Mouse (Mus musculus) WW6 (cell line): Measurements from ENCODE around the gene Tulp1.

Source experiments
- DNase-seq: peaks from one replicate; pipeline ENCODE4 v3.0.0-alpha.2; 2013; ENCODE audit warnings: low read depth, low spot score

Tulp1 gene

DNA sequence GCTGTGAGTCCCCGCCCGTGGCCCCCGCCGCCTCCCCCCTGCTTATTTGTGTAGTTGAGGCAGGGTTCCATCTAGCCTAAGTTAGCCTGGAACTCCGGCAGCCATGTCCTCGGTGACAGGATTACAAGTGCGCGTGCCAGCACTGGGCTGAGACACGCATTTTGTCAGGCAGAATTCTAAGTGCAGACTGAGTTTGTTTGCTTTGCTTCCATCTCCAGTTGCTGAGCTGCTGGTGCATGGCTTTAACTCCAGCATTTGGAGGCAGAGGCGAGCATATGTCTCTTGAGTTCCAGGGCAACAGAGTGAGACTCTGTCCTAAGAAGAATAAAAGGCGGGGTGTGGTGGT is 51.2 kb downstream of the Tulp1 start:
- DNase-seq = no peak

DNA sequence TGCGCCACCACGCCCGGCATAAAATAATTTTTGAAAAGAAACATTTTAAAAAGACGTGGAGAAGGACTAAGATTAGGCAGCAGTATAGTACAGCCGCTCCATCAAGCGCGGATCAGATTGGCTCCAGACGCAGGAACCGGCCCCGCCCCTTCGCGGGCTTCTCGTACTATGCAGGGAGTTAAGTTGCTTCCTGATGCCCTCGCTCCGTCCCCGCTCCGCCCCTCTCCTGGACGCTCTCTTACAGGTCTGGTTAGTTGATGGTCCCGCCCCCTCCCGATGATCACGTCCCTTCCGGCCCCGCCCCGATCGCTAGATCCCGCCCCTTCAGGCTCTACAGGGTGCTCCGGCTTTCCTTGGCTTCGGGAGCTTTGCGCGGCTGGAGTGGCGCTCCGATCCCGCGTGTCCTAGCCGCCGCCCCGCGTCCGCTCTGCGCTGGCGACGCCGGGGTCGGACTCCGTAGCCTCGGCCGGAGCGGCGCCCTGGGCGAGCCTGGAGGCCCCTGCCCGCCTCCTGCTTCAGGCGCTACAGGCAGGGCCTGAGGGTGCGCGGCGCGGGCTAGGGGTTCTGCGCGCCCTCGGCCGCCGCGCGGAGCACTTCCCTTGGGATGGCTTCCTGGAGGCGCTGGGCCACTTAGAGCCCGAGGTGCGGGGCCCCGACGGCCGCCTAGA is 51.7 kb downstream of the Tulp1 start, which contains the start of gene Fance:
TSS of gene Fance (plus strand) at position 308 of the 668 bp plus-strand sequence.
- peak; percentile 97 for DNase-seq

DNA sequence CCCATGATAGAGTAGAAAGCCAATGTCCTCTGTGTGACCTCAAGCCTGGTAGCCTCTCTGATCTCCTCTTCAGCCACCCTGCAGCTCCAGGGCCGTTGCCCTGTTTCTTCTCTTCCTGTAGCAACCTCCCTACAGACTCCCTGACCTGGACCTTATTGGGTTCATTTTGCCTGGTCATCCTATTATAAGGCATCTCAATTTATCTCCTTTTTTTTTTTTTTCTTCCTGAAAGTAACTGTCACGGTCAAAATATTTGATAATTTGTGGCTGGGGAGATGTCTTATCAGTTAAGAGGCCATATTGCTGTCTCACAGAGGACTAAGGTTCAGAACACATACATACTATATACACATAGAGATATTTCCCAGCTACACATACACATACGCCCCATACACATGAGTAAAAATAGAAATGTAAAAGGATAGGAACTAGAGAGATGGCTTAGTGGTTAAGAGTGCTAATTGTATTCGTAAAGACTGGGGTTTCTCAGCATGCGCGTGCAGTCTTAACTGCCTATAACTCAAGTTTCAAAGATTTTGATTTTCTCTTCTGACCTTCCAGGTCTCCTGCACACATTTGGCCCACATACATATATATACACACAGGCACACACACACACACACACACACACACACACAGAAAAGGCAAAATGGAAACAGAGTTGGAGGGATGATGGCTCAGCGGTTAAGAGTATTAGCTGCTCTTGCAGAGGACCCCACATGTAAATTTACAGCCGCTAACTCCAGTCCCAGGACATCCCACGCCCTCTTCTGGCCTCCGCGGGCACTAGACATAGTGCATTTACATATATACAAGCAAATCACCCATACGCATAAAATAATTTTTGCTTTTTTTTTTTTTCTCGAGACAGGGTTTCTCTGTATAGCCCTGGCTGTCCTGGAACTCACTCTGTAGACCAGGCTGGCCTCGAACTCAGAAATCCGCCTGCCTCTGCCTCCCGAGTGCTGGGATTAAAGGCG is 52.5 kb downstream of the Tulp1 start:
- no peak for DNase-seq

DNA sequence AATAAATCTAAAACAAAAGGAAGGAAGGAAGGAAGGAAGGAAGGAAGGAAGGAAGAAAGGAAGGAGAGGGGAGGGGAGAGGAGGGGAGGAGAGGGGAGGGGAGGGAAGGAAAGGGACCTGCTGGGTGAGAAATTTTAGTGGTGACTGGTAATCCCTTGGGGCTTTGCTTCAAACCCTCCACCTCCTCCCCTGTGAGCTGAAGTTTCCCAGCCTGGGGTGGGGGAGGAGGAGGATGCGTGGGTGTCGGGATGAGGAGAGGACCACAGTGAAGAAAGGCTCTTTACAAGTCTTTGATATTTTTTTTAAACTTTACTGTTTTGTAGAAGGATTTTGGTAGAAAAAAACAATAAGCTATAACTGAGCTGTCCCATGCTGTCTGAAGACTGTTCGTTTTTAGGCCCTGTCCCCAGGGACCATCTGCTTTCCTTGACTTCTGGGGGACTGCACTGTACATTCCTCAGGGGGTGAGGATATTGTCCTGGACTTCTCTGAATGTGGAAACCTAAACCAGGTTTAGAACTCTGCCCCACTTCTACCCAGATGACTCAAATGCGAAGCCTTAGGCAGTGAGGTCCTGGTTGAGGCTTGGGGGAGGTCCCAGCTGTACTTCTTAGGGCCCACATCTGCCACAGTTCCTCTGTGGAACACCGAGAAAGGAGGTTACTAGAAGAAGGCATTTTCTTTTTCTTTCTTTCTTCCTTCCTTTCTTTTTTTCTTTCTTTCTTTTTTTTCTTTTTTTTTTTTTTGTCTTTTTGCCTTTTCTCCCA is 53.5 kb downstream of the Tulp1 start:
- DNase-seq = no peak

DNA sequence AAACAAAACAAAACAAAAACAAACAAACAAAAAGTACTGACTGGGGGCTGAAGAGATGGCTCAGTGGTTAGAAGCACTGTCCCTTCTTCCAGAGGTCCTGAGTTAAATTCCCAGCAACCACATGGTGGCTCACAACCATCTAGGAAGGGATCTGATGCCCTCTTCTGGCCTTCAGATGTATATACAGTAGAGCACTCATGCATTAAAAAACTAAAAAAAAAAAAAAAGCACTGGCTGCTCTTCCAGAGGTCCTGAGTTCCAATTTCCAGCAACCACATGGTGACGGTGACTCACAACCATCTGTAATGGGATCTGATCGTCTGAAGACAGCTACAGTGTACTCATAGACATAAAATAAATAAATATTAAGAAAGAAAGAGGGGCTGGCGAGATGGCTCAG is 54.2 kb downstream of the Tulp1 start:
- DNase-seq = no peak

DNA sequence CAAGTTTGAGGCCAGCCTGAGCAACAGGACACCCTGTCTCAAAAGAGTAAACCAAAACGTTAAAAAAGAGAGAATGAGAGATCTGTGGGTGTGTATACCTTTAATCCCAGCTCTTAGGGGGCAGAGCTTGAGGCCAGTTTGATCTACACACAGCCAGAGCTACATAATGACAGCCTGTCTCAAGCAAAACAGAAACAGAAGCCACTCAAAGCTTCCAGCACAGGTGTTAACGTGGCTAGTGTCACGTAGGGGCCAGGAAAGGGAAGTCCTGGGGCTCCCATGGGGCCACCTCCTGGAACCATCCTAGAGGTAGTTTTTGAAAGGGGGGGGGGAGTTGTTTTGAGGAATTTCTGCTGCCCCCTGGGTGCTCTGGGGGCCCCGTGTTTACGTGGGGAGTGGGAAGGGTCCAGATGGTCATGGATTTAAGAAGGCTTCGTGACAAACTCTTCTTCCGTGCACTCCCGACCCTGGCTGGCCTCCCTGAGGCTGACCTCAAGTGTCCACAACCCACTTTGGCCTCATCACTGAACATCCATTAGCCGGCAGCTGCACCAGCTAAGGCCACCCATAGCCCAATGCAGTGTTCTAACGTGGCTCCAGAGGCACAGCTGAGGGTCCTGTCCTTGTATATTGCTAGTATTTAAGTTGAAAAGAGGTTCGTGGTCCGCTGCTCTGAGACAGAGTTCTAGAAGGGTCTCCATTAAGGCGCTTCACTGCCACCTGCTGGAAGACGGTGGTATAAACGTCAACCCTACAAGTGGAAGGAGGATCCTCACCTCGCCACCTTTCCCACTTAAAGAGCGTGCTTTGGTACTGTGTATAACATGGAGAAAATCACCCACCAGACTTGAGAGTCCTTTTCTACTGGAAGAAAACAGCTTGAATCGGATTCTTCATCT is 56.5 kb downstream of the Tulp1 start:
- DNase-seq = no peak

DNA sequence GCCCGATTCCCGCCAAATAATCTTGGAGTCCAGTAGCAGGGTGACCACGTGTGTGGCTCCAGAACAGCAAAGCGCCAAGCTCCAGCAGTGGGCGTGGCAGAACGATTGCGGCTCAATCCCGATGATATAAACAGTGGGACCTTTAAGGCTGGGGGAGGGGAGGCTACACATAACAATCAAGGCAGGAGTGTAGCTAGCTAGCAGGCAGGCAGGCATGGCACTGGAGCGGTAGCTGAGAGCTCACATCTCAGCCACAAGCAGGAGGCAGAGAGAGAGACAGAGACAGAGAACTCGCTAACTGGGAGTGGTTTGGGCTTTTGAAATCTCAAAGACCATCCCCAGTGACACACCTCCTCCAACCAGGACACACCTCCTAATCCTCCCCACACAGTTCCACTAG is 59.9 kb downstream of the Tulp1 start:
- no peak for DNase-seq
